Mouse (Mus musculus) liver, adult (tissue): ENCODE results near the gene Slc22a8.

Source experiments
- GATA4 ChIP-seq: IDR thresholded peaks from 2 replicates; pipeline ENCODE4 v1.6.1; 2014; ENCODE audit warnings: mild to moderate bottlenecking, low read length; ENCODE audit not compliant: insufficient replicate concordance

The Slc22a8 gene

GRCm38 (mm10) chr19:8590954-8591353, at the start of gene Slc22a8:
Gene Slc22a8, plus strand, starts transcription at chr19:8591254.
- no peak for TF ChIP-seq GATA4

GRCm38 (mm10) chr19:8558897-8559296, 32.2 kb upstream of the Slc22a8 start:
- TF ChIP-seq GATA4 = no peak

- no peak for TF ChIP-seq GATA4
Measured at GRCm38 (mm10) chr19:8564021-8564420, 27.0 kb upstream of the Slc22a8 start.

GRCm38 (mm10) chr19:8564469-8564868, 26.6 kb upstream of the Slc22a8 start:
- no peak for TF ChIP-seq GATA4

GRCm38 (mm10) chr19:8565262-8565661, 25.8 kb upstream of the Slc22a8 start:
- no peak for TF ChIP-seq GATA4

GRCm38 (mm10) chr19:8565985-8566384, 25.1 kb upstream of the Slc22a8 start:
- TF ChIP-seq GATA4 = no peak

DNA sequence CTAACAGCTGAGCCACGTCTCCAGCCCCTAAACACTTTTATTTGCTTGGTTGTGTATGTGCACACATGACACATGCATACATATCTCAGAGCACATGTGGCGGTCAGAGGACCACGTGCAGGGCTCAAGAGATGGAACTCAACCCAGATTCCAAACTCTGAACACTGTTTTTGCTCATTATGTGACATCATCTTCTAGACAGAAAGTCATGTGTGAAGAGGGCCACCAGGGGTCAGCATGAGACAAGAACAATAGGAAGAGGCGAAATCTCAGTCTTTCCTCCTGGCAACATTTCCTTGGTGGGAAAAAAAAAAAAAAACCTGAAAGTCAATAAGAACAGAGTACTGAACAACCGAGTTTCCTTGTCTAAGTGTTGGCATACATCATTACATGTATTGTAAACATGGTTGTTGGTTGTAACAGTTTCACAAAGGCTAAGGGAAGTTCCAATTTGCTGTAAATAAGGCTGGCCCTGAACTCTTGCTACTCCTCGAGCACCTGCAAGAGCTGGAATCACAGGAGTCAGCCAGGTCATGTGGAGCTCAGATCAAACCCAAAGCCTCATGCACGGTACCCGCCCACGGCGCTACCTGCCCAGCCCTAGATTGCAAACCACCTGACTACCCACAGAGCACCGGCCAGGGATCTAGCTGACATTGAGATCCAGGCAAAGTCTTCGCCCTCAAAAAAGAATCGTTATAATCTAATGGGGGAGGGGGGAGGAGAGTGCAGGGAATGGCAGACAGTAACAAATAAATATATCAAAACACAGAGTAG, 23.8 kb upstream of the Slc22a8 start:
- no peak for TF ChIP-seq GATA4

GRCm38 (mm10) chr19:8569453-8569863, 21.6 kb upstream of the Slc22a8 start:
- TF ChIP-seq GATA4 = no peak

- TF ChIP-seq GATA4 = no peak
Measured at GRCm38 (mm10) chr19:8570341-8571040, 20.6 kb upstream of the Slc22a8 start.

DNA sequence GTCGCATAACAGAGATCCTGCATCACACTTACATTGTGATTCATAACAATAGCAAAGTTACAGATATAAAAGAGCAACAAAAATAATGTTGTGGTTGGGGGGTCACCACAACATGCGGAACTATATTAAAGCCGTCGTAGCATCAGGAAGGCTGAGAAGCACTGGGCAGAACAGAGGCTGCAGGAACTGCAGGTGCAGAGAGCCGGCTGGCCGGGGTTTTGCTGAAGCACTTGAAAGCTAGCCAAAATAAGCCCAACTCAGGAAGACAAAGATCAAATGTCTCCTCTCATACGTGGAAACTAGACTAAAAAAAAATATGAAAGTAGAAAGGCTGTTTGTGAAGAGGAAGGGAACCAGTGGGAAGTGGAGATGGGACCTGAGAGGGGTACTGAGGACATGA, 19.3 kb upstream of the Slc22a8 start:
- TF ChIP-seq GATA4 = no peak

DNA sequence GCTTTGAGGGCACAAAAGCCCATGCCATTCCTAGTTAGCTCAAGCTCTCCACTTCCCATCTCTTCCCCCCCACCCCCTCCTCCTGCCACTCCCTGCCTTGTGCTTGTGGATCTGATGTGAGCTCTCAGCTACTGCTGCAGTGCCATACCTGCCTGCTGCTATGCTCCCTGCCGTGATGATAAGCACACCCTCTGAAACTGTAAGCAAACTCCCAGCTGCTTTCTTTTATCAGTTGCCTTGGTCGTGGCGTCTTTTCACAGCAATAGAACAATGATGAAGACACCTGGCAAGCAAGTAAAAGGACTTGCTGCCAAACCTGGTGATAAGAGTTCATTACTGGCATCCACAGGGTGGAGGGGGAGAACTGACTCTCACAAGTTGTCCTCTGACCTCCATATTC, 18.6 kb upstream of the Slc22a8 start:
- no peak for TF ChIP-seq GATA4

DNA sequence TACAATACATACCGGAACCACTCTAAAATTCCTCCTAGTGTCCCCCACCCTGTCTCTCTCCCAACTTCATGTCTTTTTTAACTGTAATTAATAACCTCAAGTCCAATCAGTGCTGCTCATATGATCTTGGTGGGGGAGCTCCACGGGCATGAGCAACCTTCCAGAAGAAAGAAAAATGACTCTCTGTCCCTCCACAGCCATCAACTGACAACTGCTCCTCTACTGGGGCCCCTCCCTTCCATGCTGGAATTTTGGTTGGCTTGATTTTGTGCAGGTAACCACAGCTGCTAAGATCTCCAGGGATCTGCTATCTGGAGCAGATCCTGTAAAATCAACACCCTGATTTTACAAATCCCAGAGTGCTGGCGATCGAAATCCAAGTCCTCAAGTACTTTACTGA, 13.6 kb upstream of the Slc22a8 start:
- TF ChIP-seq GATA4 = no peak

DNA sequence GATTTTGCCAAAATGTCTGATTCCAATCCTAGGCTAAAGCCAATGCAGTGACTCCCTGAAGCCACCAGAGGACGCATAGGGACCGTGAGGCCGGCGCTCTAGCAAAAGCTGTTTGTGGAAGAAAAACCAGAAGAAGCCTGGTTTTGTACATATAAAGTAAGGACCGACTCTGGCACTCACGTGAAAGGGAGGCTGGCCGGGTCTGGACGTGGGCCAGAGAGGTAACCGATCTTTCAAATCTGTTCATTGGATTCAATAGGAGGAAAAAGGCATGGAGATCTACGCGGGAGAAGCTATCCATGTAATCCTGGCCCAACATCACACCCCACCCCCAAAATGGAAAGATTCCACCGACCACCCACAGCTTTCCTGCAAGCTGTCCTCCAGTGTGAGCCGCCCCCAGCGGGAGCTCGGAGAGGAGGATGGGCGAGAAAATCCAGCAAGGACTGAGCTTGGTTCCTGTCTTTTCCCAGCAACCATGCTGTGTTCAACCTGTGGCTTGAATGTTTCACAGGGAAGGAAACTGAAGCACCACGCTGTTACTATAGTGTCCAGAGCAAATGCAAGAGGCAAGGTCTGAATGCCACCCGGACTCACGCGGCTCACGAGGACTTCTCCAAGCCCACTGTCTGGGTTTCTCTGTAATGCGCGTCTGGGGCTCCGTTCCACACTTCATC, 12.6 kb upstream of the Slc22a8 start:
- TF ChIP-seq GATA4 = no peak

- TF ChIP-seq GATA4 = no peak
Measured at GRCm38 (mm10) chr19:8578970-8579342, 12.1 kb upstream of the Slc22a8 start.

- TF ChIP-seq GATA4 = no peak
Measured at GRCm38 (mm10) chr19:8585298-8585697, 5.8 kb upstream of the Slc22a8 start.

DNA sequence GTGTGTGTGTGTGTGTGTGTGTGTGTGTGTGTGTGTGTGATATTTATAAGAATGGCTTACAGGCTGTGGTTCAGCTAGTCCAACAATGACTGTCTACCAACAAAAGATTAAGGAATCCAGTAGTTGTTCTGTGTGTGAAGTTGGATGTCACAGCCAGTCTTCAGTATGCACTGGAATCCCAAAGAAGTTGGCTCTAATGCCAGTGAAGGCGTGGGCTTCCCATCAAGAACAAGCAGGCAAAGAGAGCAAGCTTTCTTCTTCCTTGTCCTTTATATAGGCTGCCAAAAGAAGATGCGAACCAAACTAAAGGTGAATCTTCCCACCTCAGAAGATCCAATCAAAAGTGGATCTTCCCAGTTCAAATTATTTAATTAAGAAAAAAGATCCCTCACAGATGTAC, 5.2 kb upstream of the Slc22a8 start:
- no peak for TF ChIP-seq GATA4
